Mouse (Mus musculus) spleen, adult 18-20 months (tissue): ENCODE data around the gene Gm3591.
"Not testable (repeated sequence)": the region's sequence is repeated elsewhere in the genome, so short reads cannot be mapped to it uniquely, and the experiment has no call there.

Experiments
- DNase-seq, 2 experiments: peaks; one replicate each; pipeline ENCODE4 v3.0.0; 2022; ENCODE audit warnings: mixed read lengths in 2 of 2

Gm3591 gene

DNA sequence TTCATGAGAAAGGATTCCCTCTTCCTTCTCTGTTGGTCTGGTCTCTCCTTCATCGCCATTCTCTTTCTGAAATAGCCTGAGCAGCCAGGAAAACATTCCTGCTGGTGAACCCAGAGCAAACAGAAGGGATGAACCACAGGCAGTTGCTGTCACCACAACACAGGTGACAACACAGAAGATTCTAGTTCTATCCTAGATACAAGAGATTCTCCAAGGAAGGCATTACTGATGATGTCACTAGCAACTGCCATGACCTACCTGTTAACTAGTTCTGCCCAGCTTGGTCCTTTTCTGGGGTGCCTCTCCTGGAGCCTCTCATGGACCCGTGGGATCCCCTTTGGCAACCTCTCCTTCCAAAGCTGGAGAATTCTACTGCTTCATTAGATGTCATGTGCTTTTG, at the start of gene Gm3591:
Gene Gm3591 (minus strand): TSS at position 101 of the 400 bp plus-strand sequence.
- DNase-seq = not testable (repeated sequence)

DNA sequence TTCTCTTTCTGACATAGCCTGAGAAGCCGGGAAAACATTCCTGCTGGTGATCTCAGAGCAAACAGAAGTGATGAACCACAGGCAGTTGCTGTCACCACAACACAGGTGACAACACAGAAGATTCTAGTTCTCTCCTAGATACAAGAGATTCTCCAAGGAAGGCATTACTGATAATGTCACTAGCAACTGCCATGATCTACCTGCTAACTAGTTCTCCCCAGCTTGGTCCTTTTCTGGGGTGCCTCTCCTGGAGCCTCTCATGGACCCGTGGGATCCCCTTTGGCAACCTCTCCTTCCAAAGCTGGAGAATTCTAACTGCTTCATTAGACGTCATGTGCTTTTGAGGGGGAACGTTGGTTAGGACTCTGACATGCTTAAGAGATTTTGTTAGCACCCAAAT, 32.2 kb upstream of the Gm3591 start, which contains the start of gene Gm3594:
Gene Gm3594 (minus strand): TSS at position 101 of the 400 bp plus-strand sequence.
- not testable (repeated sequence) for DNase-seq

DNA sequence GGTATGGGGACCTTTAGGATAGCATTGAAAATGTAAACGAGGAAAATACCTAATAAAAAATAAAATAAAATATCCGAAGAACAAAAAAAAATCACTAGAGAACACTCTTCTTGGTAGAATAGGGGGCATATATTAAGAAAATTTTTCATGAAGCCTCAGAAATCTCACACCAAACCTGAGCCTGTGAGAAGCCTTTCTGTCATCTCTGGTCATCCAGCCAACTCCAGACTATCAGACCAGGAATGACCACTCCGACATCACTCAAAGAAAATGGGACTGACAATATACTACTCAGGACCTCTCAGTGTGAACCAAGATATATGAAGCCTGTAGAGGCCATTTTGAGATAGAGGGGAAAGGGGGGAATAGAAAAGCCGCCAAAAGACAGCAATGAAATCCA, 28.5 kb upstream of the Gm3591 start:
- DNase-seq = not testable (repeated sequence)

DNA sequence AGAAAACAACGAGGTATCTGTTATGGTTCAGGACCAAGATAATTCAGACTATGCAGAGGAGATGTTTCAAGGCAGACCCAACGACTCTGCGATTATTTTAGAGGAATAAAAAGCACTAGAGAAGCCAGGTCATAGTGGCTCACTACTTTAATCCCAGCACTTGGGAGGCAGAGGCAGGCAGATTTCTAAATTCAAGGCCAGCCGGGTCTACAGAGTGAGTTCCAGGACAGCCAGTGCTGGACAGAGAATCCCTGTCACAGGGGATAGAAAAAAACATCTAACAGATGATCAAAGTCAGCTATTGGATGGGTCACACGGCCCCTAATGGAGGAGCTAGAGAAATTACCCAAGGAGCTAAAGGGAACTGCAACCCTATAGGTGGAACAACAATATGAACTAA, 27.9 kb upstream of the Gm3591 start:
- not testable (repeated sequence) for DNase-seq

DNA sequence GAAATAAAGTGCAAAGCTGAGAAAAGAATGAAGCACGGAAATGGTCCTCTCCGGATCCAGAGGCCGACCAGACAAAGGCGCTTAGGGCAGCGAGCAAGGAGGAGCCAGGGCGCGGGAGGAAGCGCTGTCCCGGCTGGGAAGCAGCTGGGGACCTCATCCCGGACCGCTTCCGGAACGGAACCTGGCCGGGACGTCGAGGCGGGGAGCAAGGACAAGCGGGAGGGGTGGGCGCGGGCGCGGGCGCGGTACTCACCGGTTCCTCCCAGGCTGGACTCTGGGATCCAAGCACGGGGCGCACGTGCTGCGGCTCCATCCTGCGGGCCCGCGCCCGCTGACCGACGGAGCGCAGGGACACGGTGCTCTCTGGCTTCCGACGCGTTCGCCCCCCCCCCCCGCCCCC, 14.5 kb upstream of the Gm3591 start:
- not testable (repeated sequence) for DNase-seq

DNA sequence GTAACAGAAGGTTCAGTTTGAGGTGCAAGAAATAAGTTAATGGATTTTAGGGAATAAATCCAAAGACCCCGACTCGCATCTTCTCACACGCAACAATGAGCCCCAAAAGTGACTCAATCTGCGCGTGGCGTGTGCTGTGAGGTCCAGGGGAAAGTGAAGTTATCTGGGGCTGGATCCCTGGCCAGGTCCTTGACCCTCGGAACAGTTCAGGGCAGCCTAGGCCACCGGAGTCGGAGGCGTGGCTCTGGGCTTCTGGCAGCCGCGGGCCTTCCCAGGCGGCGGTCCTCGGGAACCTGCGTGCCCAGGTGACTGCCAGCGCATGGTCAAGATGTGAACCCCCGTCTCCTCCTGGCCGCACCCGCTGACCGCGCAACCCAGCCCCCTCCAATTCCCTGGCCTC, 14.1 kb upstream of the Gm3591 start:
- not testable (repeated sequence) for DNase-seq

DNA sequence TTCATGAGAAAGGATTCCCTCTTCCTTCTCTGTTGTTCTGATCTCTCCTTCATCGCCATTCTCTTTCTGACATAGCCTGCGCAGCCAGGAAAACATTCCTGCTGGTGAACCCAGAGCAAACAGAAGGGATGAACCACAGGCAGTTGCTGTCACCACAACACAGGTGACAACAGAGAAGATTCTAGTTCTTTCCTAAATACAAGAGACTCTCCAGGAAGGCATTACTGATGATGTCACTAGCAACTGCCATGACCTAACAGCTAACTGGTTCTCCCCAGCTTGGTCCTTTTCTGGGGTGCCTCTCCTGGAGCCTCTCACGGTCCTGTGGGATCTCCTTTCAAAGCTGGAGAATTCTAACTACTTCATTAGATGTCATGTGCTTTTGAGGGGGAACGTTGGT, 22.1 kb downstream of the Gm3591 start, which contains the start of gene Gm16440:
Gene Gm16440 (minus strand): TSS at position 101 of the 400 bp plus-strand sequence.
- DNase-seq = not testable (repeated sequence)
